Mouse (Mus musculus) thymus, postnatal 0 days (tissue): ENCODE data around the gene Neb. TPM values are rescaled to one million over a fixed set of nuclear protein-coding genes. Genes with fewer than 3 reads are reported as not detected.
"Not testable (repeated sequence)": the region's sequence is repeated elsewhere in the genome, so short reads cannot be mapped to it uniquely, and the experiment has no call there.

Experiments
- DNase-seq: peaks from one replicate; pipeline ENCODE4 v3.0.0-alpha.2; 2015; ENCODE audit warnings: low spot score
- microRNA-seq: library from miRNA; unstranded; fragments of <30 nt; microRNA quantifications from one replicate; pipeline ENCODE4, GENCODE M21; 2016; ENCODE audit warnings: borderline number of aligned reads
- polyA plus RNA-seq: library from polyadenylated mRNA; unstranded; fragments of >200 nt; fragmentation: Nextera tagmentation; extraction: Ambion mirVana; gene quantifications from 2 replicates; pipeline ENCODE4 v1.2.1, GENCODE M21; 2015

Gene Neb
- polyA plus RNA-seq, 1 experiment from 2014 or later, result 3.6 TPM

DNA sequence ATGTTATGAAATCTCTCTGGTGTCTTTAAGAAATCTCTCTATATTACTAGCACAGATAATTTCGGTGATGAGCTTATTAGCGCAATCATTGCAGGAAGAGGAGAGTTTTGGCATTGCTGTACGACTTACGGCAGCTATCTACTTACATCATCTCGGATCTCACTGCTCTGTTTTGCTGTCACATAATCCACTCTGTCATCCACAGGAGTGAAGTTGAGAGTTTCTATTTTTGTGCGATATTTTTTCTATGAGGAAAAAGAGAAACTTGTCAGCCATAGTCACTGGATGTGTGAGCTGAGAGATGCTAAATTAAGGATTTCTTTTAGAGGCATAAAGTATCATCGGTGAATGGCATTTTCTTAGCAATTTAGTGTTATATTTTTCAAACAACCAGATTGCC is 167.6 kb downstream of the Neb start:
- no peak for DNase-seq

DNA sequence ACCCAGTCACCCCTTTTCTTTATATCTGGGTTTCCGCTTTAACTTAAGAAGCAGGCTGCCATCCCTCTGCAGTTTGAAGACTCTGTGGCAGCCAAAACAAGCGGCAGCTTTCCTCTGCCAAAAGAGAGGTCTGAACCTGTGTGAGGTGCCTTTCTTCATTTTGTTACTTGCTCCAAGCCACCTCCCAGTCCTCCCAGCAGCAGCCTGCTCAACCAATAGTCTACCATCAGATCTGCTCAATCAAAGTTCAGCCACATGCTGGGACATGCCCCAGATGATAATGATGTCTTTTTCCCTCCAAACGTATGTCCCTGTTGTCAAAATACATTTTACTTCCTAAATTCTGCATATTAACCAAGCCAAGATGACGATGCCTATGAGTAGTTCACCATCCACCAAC is 173.3 kb downstream of the Neb start:
- DNase-seq, result no peak

DNA sequence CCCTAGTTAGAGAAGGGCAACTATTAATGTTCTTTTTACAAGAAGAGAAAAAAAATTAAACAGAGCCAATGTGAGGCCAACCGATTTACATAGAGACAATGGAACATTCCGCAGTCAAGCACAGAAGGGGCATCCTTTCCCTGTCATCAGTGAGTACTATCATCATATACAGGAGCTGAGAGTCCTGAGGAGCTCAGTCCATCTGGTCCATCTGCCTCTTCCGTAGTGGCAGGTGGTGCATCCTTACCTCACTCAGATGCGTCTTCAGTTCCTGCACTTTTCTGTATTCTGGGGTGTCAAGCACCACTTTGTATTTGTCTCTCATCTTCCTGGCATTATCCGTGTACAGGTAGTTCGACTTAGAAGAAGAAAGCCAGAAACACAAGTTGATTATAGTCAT is 184.6 kb downstream of the Neb start:
- no peak for DNase-seq

DNA sequence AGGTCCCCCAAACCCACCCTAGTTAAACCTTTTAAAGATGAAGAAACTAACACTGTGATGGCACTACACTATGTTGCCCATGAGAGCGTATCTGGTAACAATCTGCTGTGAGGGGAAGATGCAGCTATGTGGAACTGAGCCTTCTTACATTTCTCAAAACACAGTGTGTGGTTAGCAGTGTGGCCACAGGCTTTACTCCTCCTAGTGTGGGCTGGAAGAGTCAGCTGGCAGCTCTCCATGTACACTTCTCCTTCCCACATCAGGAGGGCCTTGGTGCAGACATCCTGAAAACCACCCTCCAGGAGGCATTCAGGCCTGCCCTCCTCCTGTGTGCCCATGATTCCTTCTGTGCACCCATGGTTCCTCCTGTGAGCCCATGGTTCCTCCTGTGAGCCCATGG is 198.6 kb downstream of the Neb start:
- peak; percentile 7 for DNase-seq

DNA sequence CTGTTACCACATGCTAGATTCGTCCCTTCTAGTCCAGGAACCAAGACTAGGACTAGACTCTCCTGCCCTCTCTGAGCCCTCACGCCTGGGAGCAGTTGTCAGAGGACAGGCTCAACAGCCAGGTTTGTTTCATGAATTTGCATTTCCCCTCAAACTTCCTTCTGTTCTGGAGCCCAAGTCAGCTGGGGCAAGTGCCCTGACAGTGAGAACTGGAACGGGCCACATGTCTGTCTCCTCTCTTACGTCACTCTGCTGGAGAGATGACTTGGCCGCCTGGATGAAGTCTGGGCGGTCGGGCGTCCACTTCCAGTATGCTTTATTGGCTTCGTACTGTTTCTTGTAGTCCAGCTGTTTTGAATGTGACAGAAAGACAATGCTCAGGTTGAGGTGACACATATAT is 200.5 kb downstream of the Neb start:
- no peak for DNase-seq

DNA sequence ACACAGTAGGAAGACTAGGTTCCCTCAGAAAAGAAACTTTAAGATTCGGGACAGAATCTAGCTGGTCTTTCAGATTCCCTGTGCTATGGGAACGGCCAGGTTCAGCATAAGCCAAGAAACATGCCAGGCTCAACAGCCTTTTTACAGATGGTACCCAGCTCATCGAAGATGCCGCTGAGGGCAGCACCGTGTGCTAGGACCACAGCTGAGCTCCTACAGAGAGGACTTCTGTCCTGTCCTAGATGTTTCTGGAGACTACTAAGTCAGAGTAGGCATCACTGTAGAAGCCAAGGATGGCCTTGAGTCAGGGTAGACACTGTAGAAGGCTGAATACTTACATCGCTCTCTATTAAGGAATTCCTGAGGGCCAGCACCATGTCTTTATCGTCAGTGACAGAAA is 201.1 kb downstream of the Neb start:
- DNase-seq, result no peak

DNA sequence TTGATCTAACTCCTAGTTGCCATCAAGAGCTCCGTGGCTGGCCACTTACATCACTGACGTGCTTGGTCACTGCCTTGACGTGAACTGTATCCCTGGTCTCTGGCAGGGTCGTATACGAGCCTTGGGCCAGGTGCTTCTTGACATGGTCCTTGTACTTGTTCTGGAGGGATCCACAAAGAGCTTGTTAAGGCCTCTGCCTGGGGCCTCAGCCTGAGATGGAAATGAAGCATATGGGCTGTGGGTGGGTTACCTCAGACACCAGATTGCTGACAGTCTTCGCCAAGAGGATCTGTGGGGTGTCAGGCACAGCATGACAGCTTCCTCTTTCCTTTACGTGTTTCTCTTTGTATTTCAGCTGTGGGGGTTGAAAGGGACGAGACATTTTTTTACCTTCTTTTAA is 201.7 kb downstream of the Neb start:
- peak; percentile 62 for DNase-seq

DNA sequence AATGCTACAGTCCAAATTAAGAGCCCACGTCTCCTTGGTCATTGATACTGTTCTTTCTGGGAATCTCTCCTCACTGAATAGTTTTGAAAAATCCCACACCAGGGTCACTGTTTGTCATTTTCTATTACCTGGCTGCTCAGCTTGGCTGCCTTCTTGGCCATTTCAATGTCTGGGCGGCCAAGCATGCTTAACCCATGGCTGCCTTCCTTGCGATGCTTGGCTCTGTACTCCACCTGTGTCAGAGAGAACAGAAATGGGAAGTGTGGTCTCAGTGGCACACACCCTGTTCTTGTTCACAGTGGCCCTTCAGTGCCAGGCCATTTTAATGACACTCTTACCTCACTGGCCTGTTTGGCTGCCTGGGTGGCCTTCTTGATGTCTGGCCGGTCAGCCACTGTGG is 203.3 kb downstream of the Neb start:
- DNase-seq, result no peak

DNA sequence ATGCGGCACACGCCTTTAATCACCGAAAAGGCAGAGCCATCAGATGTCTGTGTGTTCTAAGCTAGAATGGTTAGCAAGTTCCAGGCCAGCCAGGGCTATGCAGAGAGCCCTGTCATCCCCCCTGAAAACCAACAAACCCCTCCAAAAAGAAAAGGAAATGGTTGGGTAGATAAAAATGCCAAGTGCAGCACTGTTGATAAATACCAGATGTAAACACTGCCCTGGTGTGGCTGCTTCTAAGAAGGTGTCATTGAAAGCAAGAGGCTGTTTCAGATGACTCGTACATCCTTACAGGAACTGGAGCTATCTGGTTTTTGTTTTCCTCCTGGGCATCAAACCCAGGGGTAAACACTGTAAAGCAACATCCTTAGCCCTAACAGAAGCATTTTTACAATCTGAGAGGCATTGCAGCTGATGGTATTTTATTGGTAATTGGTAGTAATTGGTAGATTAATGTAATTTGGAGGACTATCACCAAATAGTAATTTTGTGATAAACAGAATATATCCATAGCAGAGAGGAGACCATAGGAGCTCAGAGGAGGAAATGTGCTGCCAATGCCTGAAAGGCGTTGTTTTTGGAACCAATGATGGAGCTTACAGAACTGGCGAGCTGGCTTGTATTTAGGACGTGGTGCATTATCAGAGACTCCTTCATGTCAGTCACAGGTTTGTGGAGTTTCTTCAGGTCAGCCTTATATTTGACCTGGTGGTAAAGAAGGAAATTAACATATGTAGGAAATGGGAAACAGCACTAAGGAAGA is 208.8 kb downstream of the Neb start:
- DNase-seq, result no peak

DNA sequence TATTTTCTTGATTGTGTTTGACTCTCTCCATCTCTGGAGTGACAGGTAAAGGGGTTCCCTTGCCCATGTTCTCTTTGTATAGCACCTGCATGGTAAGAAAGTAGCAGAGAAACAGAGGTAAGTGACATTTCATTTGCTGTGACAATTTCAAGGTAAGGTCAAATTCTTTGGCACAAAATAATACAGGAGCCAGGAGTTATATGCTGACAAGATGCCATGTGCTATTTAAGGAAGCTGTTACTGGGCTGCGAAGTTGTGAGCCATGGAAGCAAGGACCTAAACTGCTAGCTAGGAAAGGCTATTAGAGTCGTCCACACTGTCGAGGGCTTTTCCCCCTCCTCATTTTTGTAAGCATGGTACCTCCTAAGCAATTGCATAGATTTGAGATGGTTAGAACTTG is 225.2 kb downstream of the Neb start:
- no peak for DNase-seq

DNA sequence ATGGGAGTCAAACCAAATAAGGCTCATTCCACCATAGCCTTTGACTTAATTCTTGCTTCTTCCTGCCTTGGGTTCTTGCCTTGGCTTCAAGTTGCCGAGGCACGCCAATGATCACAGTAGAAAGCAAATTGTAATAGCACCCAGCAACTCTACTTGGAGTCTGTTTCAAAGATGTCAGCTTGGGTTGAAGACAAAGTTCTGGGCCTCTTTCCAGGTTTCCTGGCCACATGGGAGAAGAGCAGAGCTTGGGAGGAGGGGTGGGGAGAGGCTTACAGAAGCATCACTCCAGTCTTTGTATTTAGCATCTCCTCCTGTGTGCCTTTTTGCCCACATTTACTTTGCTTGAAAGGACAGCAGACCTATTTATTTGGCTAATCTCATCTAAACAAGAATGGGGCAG is 244.9 kb downstream of the Neb start:
- no peak for DNase-seq

DNA sequence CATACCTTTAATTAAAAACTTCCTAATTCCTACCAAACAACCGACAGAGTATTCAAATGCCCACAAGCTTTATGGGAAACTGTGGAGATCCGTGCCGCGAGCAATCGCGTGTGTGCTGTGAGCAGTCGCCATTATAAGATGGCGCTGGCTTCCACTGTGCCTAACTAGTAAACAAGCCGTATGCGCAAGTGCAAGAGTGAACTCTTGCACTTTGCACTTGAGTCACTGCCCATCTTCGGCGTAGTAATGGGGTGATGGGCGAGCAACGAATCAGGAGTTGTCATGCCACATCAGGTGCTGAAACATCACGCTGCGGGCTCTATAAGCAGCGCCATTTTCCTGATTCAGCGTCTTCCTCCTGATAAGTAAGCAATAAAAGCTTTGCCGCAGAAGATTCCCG is 246.9 kb downstream of the Neb start:
- not testable (repeated sequence) for DNase-seq

DNA sequence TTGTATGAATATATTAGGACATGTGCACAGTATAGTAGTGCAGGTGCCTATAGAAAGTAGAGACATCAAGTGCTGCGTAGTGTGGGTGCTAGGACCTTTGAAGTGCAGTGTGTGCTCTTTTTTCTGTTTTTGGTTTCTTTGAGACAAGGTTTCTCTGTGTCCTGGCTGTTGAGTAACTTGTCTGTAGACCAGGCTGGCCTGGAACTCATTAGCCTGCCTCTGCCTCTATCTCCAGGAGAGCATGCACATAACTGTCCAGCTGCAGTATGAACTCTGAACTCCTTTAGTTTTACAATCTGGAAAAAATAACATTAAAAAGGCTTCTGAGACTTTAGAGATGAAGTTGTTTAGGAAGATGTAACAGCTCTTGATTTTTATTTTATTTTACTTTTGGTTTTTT is 264.2 kb downstream of the Neb start:
- DNase-seq, result no peak

Small RNA genes within 50 kb of the gene (microRNA-seq; reads per million reads assigned to microRNA genes)
- not detected for gene Gm22095

Other genes with a start within 250 kb of the Neb start
- 14.9 and 15.5 TPM in 2 replicates for gene Arl5a, start 46.4 kb upstream of the Neb start, polyA plus RNA-seq